Mouse (Mus musculus): ENCODE results near the gene Ppp1r27. TPM values are rescaled to one million over a fixed set of nuclear protein-coding genes. Genes with fewer than 3 reads are reported as not detected.
"Not testable (repeated sequence)": the region's sequence is repeated elsewhere in the genome, so short reads cannot be mapped to it uniquely, and the experiment has no call there.

The Ppp1r27 gene
- total RNA-seq, 2 experiments from 2014 or later: 0.67 TPM; not detected in 1

- peak in 1 of 2 experiments; percentile 28 for DNase-seq
- intact Hi-C loops (cut with DNase I): loop anchor here (1.0 kb wide), 1 partner anchor 62 kb away; no protein-coding TSS in a partner anchor
These were observed 26.5 kb upstream of the Ppp1r27 start for GRCm38 (mm10) chr11:120577211-120578023.

- DNase-seq: no peak
- intact Hi-C loops (cut with DNase I): no loop called here
These were observed 25.5 kb upstream of the Ppp1r27 start for GRCm38 (mm10) chr11:120576365-120576981.

- DNase-seq: no peak
- intact Hi-C loops (cut with DNase I): no loop called here
These were observed 25.0 kb upstream of the Ppp1r27 start for GRCm38 (mm10) chr11:120575940-120576339.

GRCm38 (mm10) chr11:120575046-120575445 lies 24.1 kb upstream of the Ppp1r27 start:
- DNase-seq: no peak
- intact Hi-C loops (cut with DNase I): no loop called here

GRCm38 (mm10) chr11:120574278-120574600 lies 23.3 kb upstream of the Ppp1r27 start:
- intact Hi-C loops (cut with DNase I): no loop called here
- no peak for DNase-seq

GRCm38 (mm10) chr11:120573585-120574277 lies 22.8 kb upstream of the Ppp1r27 start:
- DNase-seq: no peak
- intact Hi-C loops (cut with DNase I): loop anchor here (1.0 kb wide), 1 partner anchor 8 kb away; the partner anchor contains the start of gene Arhgdia

- DNase-seq: peak; percentile 99
- intact Hi-C loops (cut with DNase I): loop anchor here (1.0 kb wide), 1 partner anchor 8 kb away; the partner anchor contains the start of gene Arhgdia
These were observed 22.0 kb upstream of the Ppp1r27 start, which contains the start of gene P4hb for GRCm38 (mm10) chr11:120572752-120573584. Gene P4hb, minus strand, starts transcription at chr11:120573253.

GRCm38 (mm10) chr11:120572417-120572751 lies 21.5 kb upstream of the Ppp1r27 start:
- intact Hi-C loops (cut with DNase I): no loop called here
- no peak for DNase-seq

GRCm38 (mm10) chr11:120571754-120572416 lies 21.0 kb upstream of the Ppp1r27 start:
- no peak for DNase-seq
- intact Hi-C loops (cut with DNase I): loop anchor here (2.0 kb wide), 2 partner anchors 21 to 57 kb away; partner anchors contain the start of gene Ppp1r27

GRCm38 (mm10) chr11:120571122-120571521 lies 20.2 kb upstream of the Ppp1r27 start:
- no peak for DNase-seq
- intact Hi-C loops (cut with DNase I): loop anchor here (2.0 kb wide), 2 partner anchors 20 to 56 kb away; partner anchors contain the start of gene Ppp1r27

- DNase-seq: no peak
- intact Hi-C loops (cut with DNase I): no loop called here
These were observed 17.4 kb upstream of the Ppp1r27 start for GRCm38 (mm10) chr11:120568324-120568723.

GRCm38 (mm10) chr11:120565114-120565513 lies 14.2 kb upstream of the Ppp1r27 start:
- intact Hi-C loops (cut with DNase I): no loop called here
- DNase-seq: no peak

GRCm38 (mm10) chr11:120562949-120563348 lies 12.0 kb upstream of the Ppp1r27 start:
- DNase-seq: no peak
- intact Hi-C loops (cut with DNase I): no loop called here

GRCm38 (mm10) chr11:120560952-120561728 lies 10.2 kb upstream of the Ppp1r27 start:
- no peak for DNase-seq
- intact Hi-C loops (cut with DNase I): no loop called here

- DNase-seq; intact Hi-C loops (cut with DNase I): not testable (repeated sequence)
These were observed 7.9 kb upstream of the Ppp1r27 start for GRCm38 (mm10) chr11:120558843-120559242.

GRCm38 (mm10) chr11:120555260-120555659 lies 4.3 kb upstream of the Ppp1r27 start:
- intact Hi-C loops (cut with DNase I): no loop called here
- no peak for DNase-seq

GRCm38 (mm10) chr11:120554834-120555233 lies 3.9 kb upstream of the Ppp1r27 start:
- DNase-seq: no peak
- intact Hi-C loops (cut with DNase I): no loop called here

- DNase-seq: no peak
- intact Hi-C loops (cut with DNase I): no loop called here
These were observed 1.8 kb upstream of the Ppp1r27 start for GRCm38 (mm10) chr11:120552736-120553135.
